Mouse (Mus musculus): ENCODE measurements around the gene Apopt1.

DNA sequence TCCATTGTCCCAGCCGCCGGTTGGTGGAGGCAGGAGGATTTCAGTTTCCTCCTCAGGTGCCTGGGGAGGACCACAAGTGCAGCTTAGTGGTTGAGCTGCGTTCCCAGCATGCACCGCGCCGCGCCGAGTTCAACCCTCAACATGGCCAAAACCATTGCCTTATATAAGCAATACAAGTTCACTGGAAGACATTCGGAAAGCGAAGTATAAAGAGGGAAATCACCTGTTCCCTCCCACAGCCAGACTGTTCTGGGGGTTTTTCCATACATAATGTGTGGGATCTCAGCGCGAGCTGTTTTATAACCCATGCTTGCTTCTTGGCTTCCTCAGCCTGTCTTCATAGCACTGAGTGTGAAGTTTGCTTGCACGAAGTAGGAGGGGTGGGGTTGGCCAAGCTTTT is 46.7 kb upstream of the Apopt1 start:
- TF ChIP-seq POLR2A (IDR thresholded peaks at IDR 0.05; ENCODE audit: borderline replicate concordance, extremely low read depth, insufficient read depth, insufficient read length, poor library complexity, severe bottlenecking) (no peak), CTCF (IDR thresholded peaks at IDR 0.05; ENCODE audit: borderline replicate concordance, extremely low read depth, insufficient read depth, insufficient read length) (no peak)

Data from brain, embryonic 14.5 days (tissue).